Mouse (Mus musculus): ENCODE measurements around the gene Pdzd8.

GRCm38 (mm10) chr19:59280841-59281240 is 64.7 kb downstream of the Pdzd8 start:
- no peak for TF ChIP-seq CTCF (IDR thresholded peaks at IDR 0.05; ENCODE audit: extremely low read depth, insufficient read length, insufficient replicate concordance, low read depth, low read length)
- no peak for TF ChIP-seq POLR2A (IDR thresholded peaks at IDR 0.05; ENCODE audit: low read depth, low read length)
